Mouse (Mus musculus): ENCODE data around the gene Proz. TPM values are rescaled to one million over a fixed set of nuclear protein-coding genes. Genes with fewer than 3 reads are reported as not detected.

Gene Proz
- total and polyA plus RNA-seq, 2 experiments from 2014 or later: 0.24 to 0.91 TPM

GRCm38 (mm10) chr8:13118516-13118915 lies 57.8 kb downstream of the Proz start:
- H3K9me3 ChIP-seq (ENCODE audit: low read length): no peaks in the 10 kb centered on the region
- DNase-seq (no peak), ATAC-seq (no peak)
- H3K4me3 ChIP-seq (ENCODE audit: low read depth, low read length): no peak overlapping the region
- WGBS: 90% methylated on average over 3 of the region's 3 CpGs
- no peaks in the 10 kb centered on the region for H3K27me3 ChIP-seq (ENCODE audit: insufficient read depth, low read length)
- no peak overlapping the region for H3K9ac ChIP-seq
- no peak overlapping the region for H3K27ac ChIP-seq (ENCODE audit: low read depth, low read length)
- peaks cover 21% of the 10 kb centered on the region for H3K36me3 ChIP-seq (ENCODE audit: insufficient read depth)
- no peak for TF ChIP-seq CTCF (IDR thresholded peaks at IDR 0.05; ENCODE audit: low read depth)
- no peak overlapping the region for H3K4me2 ChIP-seq (ENCODE audit: low read depth)
- no peaks in the 10 kb centered on the region for H3K4me1 ChIP-seq (ENCODE audit: insufficient read depth)

- Histone ChIP-seq H3K9ac (no peak overlapping the region), H3K27ac (ENCODE audit: low read depth, low read length) (no peak overlapping the region), H3K4me1 (ENCODE audit: insufficient read depth) (no peaks in the 10 kb centered on the region), H3K4me3 (ENCODE audit: low read depth, low read length) (no peak overlapping the region), H3K27me3 (ENCODE audit: insufficient read depth, low read length) (no peaks in the 10 kb centered on the region), H3K9me3 (ENCODE audit: low read length) (no peaks in the 10 kb centered on the region), H3K36me3 (ENCODE audit: insufficient read depth) (peaks cover 44% of the 10 kb centered on the region), H3K4me2 (ENCODE audit: low read depth) (no peak overlapping the region)
- TF ChIP-seq CTCF (IDR thresholded peaks at IDR 0.05; ENCODE audit: low read depth): no peak
- DNase-seq (no peak), ATAC-seq (no peak)
- WGBS: 89% methylated on average over 7 of the region's 7 CpGs
Measured at GRCm38 (mm10) chr8:13120882-13121665, 60.4 kb downstream of the Proz start.

- WGBS: 94% methylated on average over 7 of the region's 7 CpGs
- H3K27ac ChIP-seq (ENCODE audit: low read depth, low read length): no peak overlapping the region
- no peak for ATAC-seq
- no peak for DNase-seq
- TF ChIP-seq CTCF (IDR thresholded peaks at IDR 0.05; ENCODE audit: low read depth): no peak
- H3K4me3 ChIP-seq (ENCODE audit: low read depth, low read length): no peak overlapping the region
- peaks cover 58% of the 10 kb centered on the region for H3K36me3 ChIP-seq (ENCODE audit: insufficient read depth)
- H3K9ac ChIP-seq: no peak overlapping the region
- no peaks in the 10 kb centered on the region for H3K27me3 ChIP-seq (ENCODE audit: insufficient read depth, low read length)
- H3K4me1 ChIP-seq (ENCODE audit: insufficient read depth): no peaks in the 10 kb centered on the region
- H3K9me3 ChIP-seq (ENCODE audit: low read length): no peaks in the 10 kb centered on the region
- H3K4me2 ChIP-seq (ENCODE audit: low read depth): no peak overlapping the region
Measured at GRCm38 (mm10) chr8:13122887-13123421, 62.2 kb downstream of the Proz start.

GRCm38 (mm10) chr8:13124897-13125296 lies 64.2 kb downstream of the Proz start:
- peaks cover 66% of the 10 kb centered on the region for H3K36me3 ChIP-seq (ENCODE audit: insufficient read depth)
- no peak for TF ChIP-seq CTCF (IDR thresholded peaks at IDR 0.05; ENCODE audit: low read depth)
- H3K9ac ChIP-seq: no peak overlapping the region

More at GRCm38 (mm10) chr8:13124897-13125296, 64.2 kb downstream of the Proz start:
- Histone ChIP-seq H3K4me3 (ENCODE audit: low read depth, low read length) (no peak overlapping the region), H3K4me1 (ENCODE audit: insufficient read depth) (no peaks in the 10 kb centered on the region), H3K27ac (ENCODE audit: low read depth, low read length) (no peak overlapping the region), H3K9me3 (ENCODE audit: low read length) (no peaks in the 10 kb centered on the region), H3K27me3 (ENCODE audit: insufficient read depth, low read length) (no peaks in the 10 kb centered on the region), H3K4me2 (ENCODE audit: low read depth) (no peak overlapping the region)
- DNase-seq (no peak), ATAC-seq (no peak)
- 96% methylated on average over 8 of the region's 8 CpGs for WGBS

Other genes with a start within 250 kb of the Proz start
- gene Mcf2l, start 187.1 kb upstream of the Proz start, total RNA-seq (2014; rRNA removed): 371 and 376 TPM in 2 replicates
- gene Mcf2l, start 187.1 kb upstream of the Proz start, polyA plus RNA-seq (2015; fragmentation: Nextera tagmentation; extraction: Ambion mirVana): 89.6 and 118 TPM in 2 replicates
- 0.08 and 0.33 TPM in 2 replicates for gene F7, start 34.9 kb upstream of the Proz start, total RNA-seq (2014; rRNA removed)
- 0.08 and 0.15 TPM in 2 replicates for gene F7, start 34.9 kb upstream of the Proz start, polyA plus RNA-seq (2015; fragmentation: Nextera tagmentation; extraction: Ambion mirVana)
- gene F10, start 23.6 kb upstream of the Proz start, total RNA-seq (2014; rRNA removed): 0.15 and 0.33 TPM in 2 replicates
- gene F10, start 23.6 kb upstream of the Proz start, polyA plus RNA-seq (2015; fragmentation: Nextera tagmentation; extraction: Ambion mirVana): 0.16 and 0.25 TPM in 2 replicates
- gene Pcid2, start 44.5 kb downstream of the Proz start, total RNA-seq (2014; rRNA removed): 27.1 and 30.3 TPM in 2 replicates
- 25.8 and 32.2 TPM in 2 replicates for gene Pcid2, start 44.5 kb downstream of the Proz start, polyA plus RNA-seq (2015; fragmentation: Nextera tagmentation; extraction: Ambion mirVana)
- gene Cul4a, start 44.7 kb downstream of the Proz start, total RNA-seq (2014; rRNA removed): 72.6 and 101 TPM in 2 replicates
- gene Cul4a, start 44.7 kb downstream of the Proz start, polyA plus RNA-seq (2015; fragmentation: Nextera tagmentation; extraction: Ambion mirVana): 52.8 and 59.4 TPM in 2 replicates
- gene Lamp1, start 98.2 kb downstream of the Proz start, total RNA-seq (2014; rRNA removed): 270 and 295 TPM in 2 replicates
- gene Lamp1, start 98.2 kb downstream of the Proz start, polyA plus RNA-seq (2015; fragmentation: Nextera tagmentation; extraction: Ambion mirVana): 356 and 373 TPM in 2 replicates
- 10.8 and 13.2 TPM in 2 replicates for gene Grtp1, start 139.7 kb downstream of the Proz start, total RNA-seq (2014; rRNA removed)
- 17.2 and 22.7 TPM in 2 replicates for gene Grtp1, start 139.7 kb downstream of the Proz start, polyA plus RNA-seq (2015; fragmentation: Nextera tagmentation; extraction: Ambion mirVana)
- 0.67 and 1.2 TPM in 2 replicates for gene Adprhl1, start 193.2 kb downstream of the Proz start, total RNA-seq (2014; rRNA removed)
- not detected in 2 replicates for gene Adprhl1, start 193.2 kb downstream of the Proz start, polyA plus RNA-seq (2015; fragmentation: Nextera tagmentation; extraction: Ambion mirVana)
- 33.7 and 34.3 TPM in 2 replicates for gene Dcun1d2, start 227.2 kb downstream of the Proz start, total RNA-seq (2014; rRNA removed)
- 24.2 and 27.2 TPM in 2 replicates for gene Dcun1d2, start 227.2 kb downstream of the Proz start, polyA plus RNA-seq (2015; fragmentation: Nextera tagmentation; extraction: Ambion mirVana)
- gene Tmco3, start 227.3 kb downstream of the Proz start, total RNA-seq (2014; rRNA removed): 21.1 and 24.9 TPM in 2 replicates
- gene Tmco3, start 227.3 kb downstream of the Proz start, polyA plus RNA-seq (2015; fragmentation: Nextera tagmentation; extraction: Ambion mirVana): 13.9 and 25.9 TPM in 2 replicates

All from forebrain, postnatal 0 days (tissue).